Mouse (Mus musculus) CD4-positive helper T cell, adult 2 months (primary cell): Measurements from ENCODE around the gene Galnt18.

Experiments used
- DNase-seq: peaks from one replicate; pipeline ENCODE4 v3.0.0-alpha.2; 2012; ENCODE audit warnings: low read depth, missing footprints, low spot score

Gene Galnt18

GRCm38 (mm10) chr7:111486811-111487333 lies 292.9 kb downstream of the Galnt18 start:
- DNase-seq, result no peak

DNA sequence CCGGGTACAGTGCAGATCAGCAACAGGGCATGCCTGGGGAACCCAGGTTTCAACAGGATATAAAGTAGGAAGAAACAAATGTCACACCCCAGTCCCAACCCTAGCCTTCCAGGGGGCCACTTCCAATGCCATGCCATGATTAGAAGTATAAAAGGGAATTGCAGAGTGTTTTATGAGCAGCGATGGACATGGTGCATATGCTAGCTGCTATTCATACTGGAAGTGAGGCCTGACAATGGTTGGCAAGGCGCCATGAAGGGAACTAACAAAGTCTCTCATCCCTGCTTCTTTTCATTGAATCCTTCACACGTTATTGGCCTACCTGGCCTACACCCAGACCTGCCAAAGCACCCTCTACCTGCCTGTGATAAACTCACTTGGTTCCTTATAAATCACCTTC lies 295.9 kb downstream of the Galnt18 start:
- DNase-seq, result no peak

GRCm38 (mm10) chr7:111483321-111483720 lies 296.5 kb downstream of the Galnt18 start:
- DNase-seq, result no peak

DNA sequence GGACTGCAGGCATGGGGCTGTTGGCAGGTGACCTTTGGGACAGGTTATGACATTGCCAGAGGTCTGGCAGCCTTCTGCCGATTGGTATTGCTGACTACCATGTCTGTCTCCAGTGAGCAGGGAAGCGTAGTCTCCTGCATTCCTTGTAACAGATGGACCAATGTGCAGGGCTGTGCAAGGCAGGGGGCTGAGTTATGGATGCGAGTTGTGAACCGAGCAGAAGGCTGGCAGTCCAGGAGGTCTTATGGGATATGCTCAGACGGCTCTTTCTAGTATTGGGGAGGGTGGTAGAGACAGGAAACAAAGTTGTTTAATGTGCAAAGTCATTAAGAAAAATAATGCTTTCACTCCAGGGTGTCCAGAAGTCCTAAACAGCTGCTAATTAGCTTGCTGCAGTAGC lies 312.1 kb downstream of the Galnt18 start:
- DNase-seq, result no peak

DNA sequence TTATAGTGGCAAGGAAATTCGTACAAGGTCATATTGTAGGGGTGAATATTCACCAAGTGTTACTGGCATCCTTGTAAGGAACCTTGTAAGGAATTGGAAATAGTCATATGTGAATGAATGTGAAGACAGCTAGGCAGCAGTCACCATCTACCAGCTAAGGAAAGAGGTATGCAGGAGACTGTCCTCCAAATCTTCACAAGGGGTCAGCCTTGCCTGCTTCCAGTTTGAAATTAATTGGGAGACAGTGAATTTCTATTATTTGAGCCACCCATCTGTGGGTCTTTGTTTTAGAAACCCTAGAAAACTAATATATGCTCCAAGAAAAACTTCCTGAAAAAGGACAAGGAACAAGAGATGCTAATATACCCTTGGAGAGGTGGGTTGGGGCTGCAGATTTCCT lies 313.1 kb downstream of the Galnt18 start:
- DNase-seq, result no peak

GRCm38 (mm10) chr7:111466121-111466520 lies 313.7 kb downstream of the Galnt18 start:
- no peak for DNase-seq

DNA sequence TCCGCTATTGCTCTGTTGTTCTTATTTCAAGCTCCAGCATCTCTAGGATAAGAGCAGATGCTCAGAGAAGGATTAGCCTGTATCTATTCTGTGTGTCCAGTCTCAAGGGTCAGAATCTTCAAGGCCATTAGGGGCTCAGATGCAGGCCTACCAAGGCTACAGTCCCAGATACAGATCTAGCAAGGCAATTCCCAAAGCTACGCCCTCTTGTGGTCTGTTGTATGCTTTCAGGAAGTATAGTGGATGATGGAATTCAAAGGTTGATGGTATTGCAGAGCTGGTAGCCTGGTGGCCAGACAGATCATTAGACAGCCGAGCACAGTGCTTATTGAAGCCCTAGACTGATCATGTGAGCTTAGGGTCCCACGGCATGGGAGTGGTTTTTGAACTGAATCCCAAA lies 320.1 kb downstream of the Galnt18 start:
- no peak for DNase-seq

DNA sequence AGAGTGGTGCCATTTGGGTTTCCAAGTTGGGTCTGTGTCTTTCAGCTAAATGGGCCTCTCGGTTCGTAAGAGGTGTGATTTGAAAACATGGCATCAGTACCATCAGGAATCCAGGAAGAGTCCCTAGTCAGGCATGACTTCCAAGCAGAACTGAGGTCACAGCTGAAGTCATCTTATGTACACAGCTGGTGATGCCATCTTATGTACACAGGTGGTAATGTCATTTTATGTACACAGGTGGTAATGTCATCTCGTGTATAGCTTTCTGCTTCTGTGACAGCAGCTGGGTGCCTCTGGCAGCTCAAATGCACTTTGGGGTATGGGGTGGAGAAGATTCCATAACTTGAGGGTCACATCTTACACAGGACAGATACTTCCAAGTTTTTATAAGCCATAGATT lies 323.8 kb downstream of the Galnt18 start:
- no peak for DNase-seq

DNA sequence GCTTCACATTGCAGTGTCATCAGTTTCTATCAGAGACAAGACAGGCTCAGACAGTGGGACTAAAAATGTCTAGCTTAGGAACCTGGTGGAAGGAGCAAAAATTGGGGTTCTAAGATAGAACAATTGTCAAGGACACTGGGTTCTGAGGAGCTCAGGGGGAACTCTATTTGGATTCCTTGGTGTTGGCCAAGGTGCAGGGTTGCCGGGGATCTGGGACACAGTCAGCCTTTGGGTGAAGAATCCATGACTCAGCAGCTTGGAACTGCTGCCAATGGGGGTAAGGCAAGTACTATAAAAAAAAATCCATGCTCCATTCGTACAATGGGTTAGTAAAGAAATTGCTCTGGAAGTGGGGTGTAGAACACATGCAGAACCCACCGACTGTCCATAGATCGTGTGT lies 324.2 kb downstream of the Galnt18 start:
- no peak for DNase-seq

DNA sequence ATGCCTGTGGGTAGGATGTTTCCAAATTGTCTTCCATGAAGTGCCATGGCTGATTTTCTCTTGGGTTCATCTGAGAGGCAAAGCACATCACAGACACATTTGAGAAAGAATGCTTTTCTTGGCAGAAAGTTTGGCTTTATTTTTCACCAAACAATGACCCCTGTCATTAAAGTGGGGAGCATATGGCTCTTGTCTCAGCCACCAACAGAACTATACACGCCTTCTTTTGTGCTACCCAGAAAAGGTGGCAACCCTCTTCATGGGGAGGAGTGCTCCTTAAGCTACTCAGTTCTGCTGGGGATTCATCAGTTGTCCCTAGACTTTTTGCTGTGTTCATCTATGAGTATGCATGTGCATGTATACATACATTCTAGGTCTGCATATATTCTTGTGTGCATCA lies 327.8 kb downstream of the Galnt18 start:
- DNase-seq, result no peak

DNA sequence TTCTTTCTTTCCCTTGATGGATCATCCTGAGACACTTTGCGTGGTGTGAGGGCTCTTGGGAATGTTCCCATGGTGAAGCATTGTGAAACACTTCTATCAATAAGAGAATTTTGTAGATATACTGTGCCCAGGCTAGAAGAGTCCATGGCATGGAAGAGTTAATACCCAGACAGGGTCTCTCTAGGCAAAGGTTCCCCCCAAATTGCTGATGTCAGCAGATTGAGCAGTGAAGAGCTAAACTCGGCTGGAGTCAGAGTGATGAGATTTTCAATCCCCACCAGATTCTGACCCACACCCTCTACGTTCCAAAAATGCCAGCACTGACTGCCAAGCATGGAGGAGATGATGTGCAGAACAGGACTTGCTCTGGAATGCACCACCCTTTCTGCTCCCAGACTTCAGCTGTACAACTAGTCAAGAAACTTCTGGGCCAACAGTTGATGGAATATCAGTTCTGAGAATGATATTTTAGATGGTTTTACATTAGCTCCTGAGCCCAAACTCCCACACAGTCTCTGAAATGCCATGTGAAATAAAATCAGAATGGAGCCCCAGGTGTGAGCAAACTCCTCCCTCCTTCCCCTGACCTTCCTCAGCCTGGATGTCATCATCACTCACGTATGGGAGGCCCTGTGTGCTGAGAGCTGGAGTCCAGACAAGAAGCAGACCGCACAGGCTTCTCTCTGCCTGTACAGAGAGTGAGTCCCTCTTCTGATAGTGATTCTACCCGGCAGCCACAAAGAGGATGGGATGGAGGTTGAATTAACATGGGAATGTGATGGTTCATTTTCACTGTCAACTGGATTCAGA lies 329.3 kb downstream of the Galnt18 start:
- DNase-seq, result no peak

GRCm38 (mm10) chr7:111433173-111433572 lies 346.6 kb downstream of the Galnt18 start:
- no peak for DNase-seq

GRCm38 (mm10) chr7:111427392-111427791 lies 352.4 kb downstream of the Galnt18 start:
- DNase-seq, result no peak
